Mouse (Mus musculus): Measurements from ENCODE around the gene 9630041A04Rik. TPM values are rescaled to one million over a fixed set of nuclear protein-coding genes. Genes with fewer than 3 reads are reported as not detected.

The 9630041A04Rik gene
- polyA plus RNA-seq, 1 experiment = not detected

DNA sequence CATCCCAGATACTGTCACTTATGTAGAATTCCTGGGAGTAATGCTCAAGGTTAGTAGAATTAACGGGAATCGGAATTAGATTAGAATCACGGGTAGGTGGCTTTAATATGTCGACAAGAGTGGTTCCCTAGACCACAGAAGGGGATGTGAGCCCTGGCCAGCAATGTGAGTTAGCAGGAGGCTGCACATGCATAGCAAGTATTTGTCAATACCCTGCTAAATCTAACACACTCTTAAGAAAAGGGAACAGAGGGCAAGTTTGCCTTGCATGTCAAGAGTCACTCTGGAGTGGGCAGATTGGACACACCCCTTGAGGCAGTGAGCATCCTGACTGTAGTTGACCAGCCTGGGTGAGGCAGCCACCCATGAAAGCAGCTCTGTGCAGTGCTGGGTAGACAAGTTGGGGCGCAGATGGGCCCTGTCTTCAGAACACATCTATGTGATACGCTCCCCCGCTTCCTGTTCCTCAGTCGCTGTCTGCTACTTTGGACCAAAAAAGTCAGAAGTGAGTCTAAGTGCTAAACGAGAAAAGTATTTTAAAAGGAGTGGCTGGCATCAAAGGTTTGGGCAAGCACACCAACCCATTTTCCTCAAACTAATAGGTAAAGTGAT is 80.5 kb downstream of the 9630041A04Rik start:
- TF ChIP-seq POLR2A (IDR thresholded peaks at IDR 0.05; ENCODE audit: low read depth, low read length) (no peak), CTCF (IDR thresholded peaks at IDR 0.05; ENCODE audit: borderline replicate concordance, insufficient read depth, low read length) (no peak)
- no peaks in the 10 kb centered on the region for H3K4me1 ChIP-seq (ENCODE audit: control insufficient read depth, insufficient read depth, low read length)
- H3K4me3 ChIP-seq (ENCODE audit: insufficient read depth, low read length) = no peak overlapping the region
- H3K27ac ChIP-seq (ENCODE audit: insufficient read depth, low read length) = no peak overlapping the region

GRCm38 (mm10) chr9:101945326-101945725 is 83.7 kb downstream of the 9630041A04Rik start:
- no peaks in the 10 kb centered on the region for H3K4me1 ChIP-seq (ENCODE audit: control insufficient read depth, insufficient read depth, low read length)
- no peak for TF ChIP-seq POLR2A (IDR thresholded peaks at IDR 0.05; ENCODE audit: low read depth, low read length)
- TF ChIP-seq CTCF (IDR thresholded peaks at IDR 0.05; ENCODE audit: borderline replicate concordance, insufficient read depth, low read length) = no peak
- no peak overlapping the region for H3K4me3 ChIP-seq (ENCODE audit: insufficient read depth, low read length)
- no peak overlapping the region for H3K27ac ChIP-seq (ENCODE audit: insufficient read depth, low read length)

GRCm38 (mm10) chr9:101945814-101946213 is 84.2 kb downstream of the 9630041A04Rik start:
- Histone ChIP-seq H3K27ac (ENCODE audit: insufficient read depth, low read length) (no peak overlapping the region), H3K4me1 (ENCODE audit: control insufficient read depth, insufficient read depth, low read length) (no peaks in the 10 kb centered on the region), H3K4me3 (ENCODE audit: insufficient read depth, low read length) (no peak overlapping the region)
- TF ChIP-seq CTCF (IDR thresholded peaks at IDR 0.05; ENCODE audit: borderline replicate concordance, insufficient read depth, low read length) = no peak

DNA sequence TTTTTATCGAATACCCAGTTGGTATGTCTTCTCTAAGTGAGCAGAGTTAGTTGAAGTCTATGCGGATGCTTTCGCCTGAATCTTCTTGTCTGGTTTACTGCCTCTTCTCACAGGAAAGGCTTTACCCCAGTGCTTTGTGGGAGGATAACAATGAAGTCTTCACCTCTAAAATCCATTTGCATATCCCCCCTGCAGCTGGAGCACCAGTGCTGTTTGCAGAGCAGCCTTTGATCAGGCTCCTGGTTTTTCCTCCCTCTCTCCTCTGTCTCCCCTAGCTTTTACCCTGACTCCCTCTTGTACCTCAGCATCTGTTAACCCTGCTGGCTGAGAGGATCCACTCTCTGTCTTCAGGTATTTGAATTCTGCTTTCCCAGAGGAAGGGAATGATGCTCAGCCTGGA is 88.5 kb downstream of the 9630041A04Rik start:
- TF ChIP-seq POLR2A (IDR thresholded peaks at IDR 0.05; ENCODE audit: low read depth, low read length) = no peak
- TF ChIP-seq CTCF (IDR thresholded peaks at IDR 0.05; ENCODE audit: borderline replicate concordance, insufficient read depth, low read length) = no peak
- Histone ChIP-seq H3K4me1 (ENCODE audit: control insufficient read depth, insufficient read depth, low read length) (no peaks in the 10 kb centered on the region), H3K27ac (ENCODE audit: insufficient read depth, low read length) (no peak overlapping the region)

GRCm38 (mm10) chr9:101954529-101954928 is 92.9 kb downstream of the 9630041A04Rik start:
- TF ChIP-seq POLR2A (IDR thresholded peaks at IDR 0.05; ENCODE audit: low read depth, low read length) (no peak), CTCF (IDR thresholded peaks at IDR 0.05; ENCODE audit: borderline replicate concordance, insufficient read depth, low read length) (no peak)
- H3K4me1 ChIP-seq (ENCODE audit: control insufficient read depth, insufficient read depth, low read length) = no peaks in the 10 kb centered on the region
- no peak overlapping the region for H3K4me3 ChIP-seq (ENCODE audit: insufficient read depth, low read length)
- H3K27ac ChIP-seq (ENCODE audit: insufficient read depth, low read length) = no peak overlapping the region

More for the DNA sequence above, 88.5 kb downstream of the 9630041A04Rik start:
- no peak overlapping the region for H3K4me3 ChIP-seq (ENCODE audit: insufficient read depth, low read length)

DNA sequence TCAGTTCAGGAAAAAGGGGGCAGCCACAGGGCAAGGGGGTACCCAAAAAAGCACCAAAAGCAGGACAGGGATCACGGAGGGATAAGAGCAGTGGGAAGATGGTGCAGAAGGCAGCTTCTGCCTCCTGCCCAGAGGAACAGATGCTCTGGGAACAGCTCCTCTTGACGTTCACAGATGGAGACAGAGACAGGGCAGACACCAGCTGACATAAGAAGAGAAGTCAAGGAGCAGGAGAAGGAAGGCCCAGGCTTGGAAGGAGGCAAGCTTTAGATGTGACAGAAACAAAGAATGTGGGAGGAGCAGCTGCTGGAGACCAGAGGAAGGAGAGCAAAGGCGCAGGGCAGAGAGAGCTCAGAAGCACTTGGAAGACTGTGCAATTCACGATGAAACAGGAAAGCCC is 94.6 kb downstream of the 9630041A04Rik start:
- TF ChIP-seq POLR2A (IDR thresholded peaks at IDR 0.05; ENCODE audit: low read depth, low read length) (no peak), CTCF (IDR thresholded peaks at IDR 0.05; ENCODE audit: borderline replicate concordance, insufficient read depth, low read length) (no peak)
- no peak overlapping the region for H3K27ac ChIP-seq (ENCODE audit: insufficient read depth, low read length)
- H3K4me3 ChIP-seq (ENCODE audit: insufficient read depth, low read length) = no peak overlapping the region
- no peaks in the 10 kb centered on the region for H3K4me1 ChIP-seq (ENCODE audit: control insufficient read depth, insufficient read depth, low read length)

DNA sequence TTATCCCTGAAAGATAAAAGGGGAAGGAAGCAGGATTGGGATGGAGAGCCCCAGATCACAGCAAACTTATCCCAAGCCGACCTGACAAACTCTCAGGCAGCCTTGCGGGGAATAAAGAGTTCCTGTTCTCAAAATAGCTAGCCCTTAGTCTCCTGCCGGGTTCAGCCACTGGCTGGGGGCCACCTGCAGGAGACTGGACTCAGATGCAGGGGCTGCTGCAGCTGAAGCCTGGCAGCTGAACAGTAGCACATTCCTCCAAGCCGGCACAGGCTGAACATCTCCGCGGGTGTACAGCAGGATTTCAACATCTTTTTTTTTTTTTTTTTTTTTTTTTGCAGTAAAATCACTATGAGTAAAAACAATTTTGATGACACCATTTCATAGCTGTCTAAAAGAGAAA is 110.2 kb downstream of the 9630041A04Rik start:
- TF ChIP-seq POLR2A (IDR thresholded peaks at IDR 0.05; ENCODE audit: low read depth, low read length) (no peak), CTCF (IDR thresholded peaks at IDR 0.05; ENCODE audit: borderline replicate concordance, insufficient read depth, low read length) (no peak)
- Histone ChIP-seq H3K4me3 (ENCODE audit: insufficient read depth, low read length) (no peak overlapping the region), H3K4me1 (ENCODE audit: control insufficient read depth, insufficient read depth, low read length) (no peaks in the 10 kb centered on the region), H3K27ac (ENCODE audit: insufficient read depth, low read length) (no peak overlapping the region)

- TF ChIP-seq CTCF (IDR thresholded peaks at IDR 0.05; ENCODE audit: borderline replicate concordance, insufficient read depth, low read length) = no peak
- TF ChIP-seq POLR2A (IDR thresholded peaks at IDR 0.05; ENCODE audit: low read depth, low read length) = no peak
- H3K4me3 ChIP-seq (ENCODE audit: insufficient read depth, low read length) = no peak overlapping the region
- no peak overlapping the region for H3K27ac ChIP-seq (ENCODE audit: insufficient read depth, low read length)
- H3K4me1 ChIP-seq (ENCODE audit: control insufficient read depth, insufficient read depth, low read length) = no peaks in the 10 kb centered on the region
Observed at GRCm38 (mm10) chr9:101972314-101972713, 110.7 kb downstream of the 9630041A04Rik start.

DNA sequence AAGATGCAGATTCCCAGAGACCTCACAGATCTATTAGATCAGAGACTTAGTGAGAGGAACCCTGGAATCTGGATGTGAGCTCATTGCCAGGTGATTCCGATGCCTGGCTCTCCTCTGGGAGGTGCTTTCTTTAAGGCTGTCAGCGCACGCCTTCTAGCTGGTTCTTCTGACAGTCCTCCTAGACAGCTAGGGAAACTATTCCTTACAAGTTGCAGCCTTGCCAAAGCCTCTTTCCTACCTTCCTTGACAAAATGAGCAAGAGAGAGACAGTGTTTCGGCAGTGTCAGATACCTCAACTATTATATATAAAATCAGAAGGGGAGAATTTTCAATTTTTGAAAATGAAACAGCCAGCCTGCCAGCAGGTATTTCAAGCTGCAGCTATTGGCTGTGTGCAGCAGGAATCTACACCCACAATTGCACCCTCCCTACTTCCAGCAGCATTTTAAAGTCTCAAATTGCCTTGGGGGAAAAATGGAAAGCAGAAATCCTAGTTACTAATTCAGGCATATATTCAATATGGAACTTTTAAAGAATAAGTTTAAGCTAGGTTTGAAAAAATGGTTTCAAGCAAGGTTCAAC is 115.3 kb downstream of the 9630041A04Rik start:
- H3K4me3 ChIP-seq (ENCODE audit: insufficient read depth, low read length) = no peak overlapping the region
- H3K27ac ChIP-seq (ENCODE audit: insufficient read depth, low read length) = no peak overlapping the region
- no peaks in the 10 kb centered on the region for H3K4me1 ChIP-seq (ENCODE audit: control insufficient read depth, insufficient read depth, low read length)
- TF ChIP-seq CTCF (IDR thresholded peaks at IDR 0.05; ENCODE audit: borderline replicate concordance, insufficient read depth, low read length) = no peak
- no peak for TF ChIP-seq POLR2A (IDR thresholded peaks at IDR 0.05; ENCODE audit: low read depth, low read length)

- Histone ChIP-seq H3K4me1 (ENCODE audit: control insufficient read depth, insufficient read depth, low read length) (no peaks in the 10 kb centered on the region), H3K4me3 (ENCODE audit: insufficient read depth, low read length) (no peak overlapping the region), H3K27ac (ENCODE audit: insufficient read depth, low read length) (no peak overlapping the region)
- TF ChIP-seq CTCF (IDR thresholded peaks at IDR 0.05; ENCODE audit: borderline replicate concordance, insufficient read depth, low read length) (no peak), POLR2A (IDR thresholded peaks at IDR 0.05; ENCODE audit: low read depth, low read length) (no peak)
Observed at GRCm38 (mm10) chr9:101981161-101981560, 119.5 kb downstream of the 9630041A04Rik start.
